Mouse (Mus musculus): Measurements from ENCODE around the gene Rgl3. TPM values are rescaled to one million over a fixed set of nuclear protein-coding genes. Genes with fewer than 3 reads are reported as not detected.
A peak's percentile ranks its signal among the peaks of the same experiment; 100 is the strongest.

Rgl3 gene
- total RNA-seq, 2 experiments from 2014 or later = not detected

- no peak for ATAC-seq (replicated peaks; ENCODE audit: low FRiP score, poor library complexity, severe bottlenecking)
Measured at GRCm38 (mm10) chr9:21926155-21926554, 63.1 kb downstream of the Rgl3 start.

- no peak for ATAC-seq (replicated peaks; ENCODE audit: low FRiP score, poor library complexity, severe bottlenecking)
Measured at GRCm38 (mm10) chr9:21925506-21925905, 63.7 kb downstream of the Rgl3 start.

- no peak for ATAC-seq (replicated peaks; ENCODE audit: low FRiP score, poor library complexity, severe bottlenecking)
Measured at GRCm38 (mm10) chr9:21925034-21925433, 64.2 kb downstream of the Rgl3 start.

GRCm38 (mm10) chr9:21924099-21924493 lies 65.2 kb downstream of the Rgl3 start:
- ATAC-seq (replicated peaks; ENCODE audit: low FRiP score, poor library complexity, severe bottlenecking) = peak; percentile 83

GRCm38 (mm10) chr9:21923490-21924098 lies 65.7 kb downstream of the Rgl3 start:
- peak; percentile 33; the same call in 1 of the 2 replicates for ATAC-seq (replicated peaks; ENCODE audit: low FRiP score, poor library complexity, severe bottlenecking)

- ATAC-seq (replicated peaks; ENCODE audit: low FRiP score, poor library complexity, severe bottlenecking) = no peak
Measured at GRCm38 (mm10) chr9:21923036-21923435, 66.2 kb downstream of the Rgl3 start.

Other genes starting within 250 kb of the Rgl3 start
- gene Spc24, start 229.1 kb downstream of the Rgl3 start, total RNA-seq (2015; ENCODE audit: low replicate concordance) = 40.7 and 50.7 TPM in 2 replicates
- gene Spc24, start 229.1 kb downstream of the Rgl3 start, total RNA-seq (2017; ENCODE audit: low replicate concordance) = 68.7 and 98.2 TPM in 2 replicates
- not detected in 2 replicates for gene Kank2, start 190.7 kb downstream of the Rgl3 start, total RNA-seq (2015; ENCODE audit: low replicate concordance)
- 0.51 TPM in 1 of 2 replicates, not detected in the other for gene Kank2, start 190.7 kb downstream of the Rgl3 start, total RNA-seq (2017; ENCODE audit: low replicate concordance)
- gene Angptl8, start 153.9 kb downstream of the Rgl3 start, total RNA-seq (2015; ENCODE audit: low replicate concordance) = not detected in 2 replicates
- gene Angptl8, start 153.9 kb downstream of the Rgl3 start, total RNA-seq (2017; ENCODE audit: low replicate concordance) = not detected in 2 replicates
- gene Dock6, start 136.8 kb downstream of the Rgl3 start, total RNA-seq (2015; ENCODE audit: low replicate concordance) = 2.9 TPM in 1 of 2 replicates, not detected in the other
- 0.26 TPM in 1 of 2 replicates, not detected in the other for gene Dock6, start 136.8 kb downstream of the Rgl3 start, total RNA-seq (2017; ENCODE audit: low replicate concordance)
- 3.8 and 7.2 TPM in 2 replicates for gene Rab3d, start 71.3 kb downstream of the Rgl3 start, total RNA-seq (2015; ENCODE audit: low replicate concordance)
- gene Rab3d, start 71.3 kb downstream of the Rgl3 start, total RNA-seq (2017; ENCODE audit: low replicate concordance) = 5.0 and 11.6 TPM in 2 replicates
- gene Ccdc159, start 62.0 kb downstream of the Rgl3 start, total RNA-seq (2015; ENCODE audit: low replicate concordance) = not detected in 2 replicates
- gene Ccdc159, start 62.0 kb downstream of the Rgl3 start, total RNA-seq (2017; ENCODE audit: low replicate concordance) = not detected in 2 replicates
- 13.8 TPM in 1 of 2 replicates, not detected in the other for gene Tmem205, start 61.9 kb downstream of the Rgl3 start, total RNA-seq (2015; ENCODE audit: low replicate concordance)
- not detected in 2 replicates for gene Tmem205, start 61.9 kb downstream of the Rgl3 start, total RNA-seq (2017; ENCODE audit: low replicate concordance)
- 1.3 TPM in 1 of 2 replicates, not detected in the other for gene Plppr2, start 52.4 kb downstream of the Rgl3 start, total RNA-seq (2015; ENCODE audit: low replicate concordance)
- gene Plppr2, start 52.4 kb downstream of the Rgl3 start, total RNA-seq (2017; ENCODE audit: low replicate concordance) = not detected in 2 replicates
- gene Swsap1, start 33.7 kb downstream of the Rgl3 start, total RNA-seq (2015; ENCODE audit: low replicate concordance) = 0.42 and 3.2 TPM in 2 replicates
- gene Swsap1, start 33.7 kb downstream of the Rgl3 start, total RNA-seq (2017; ENCODE audit: low replicate concordance) = 0.51 TPM in 1 of 2 replicates, not detected in the other
- 244 and 249 TPM in 2 replicates for gene Epor, start 25.9 kb downstream of the Rgl3 start, total RNA-seq (2015; ENCODE audit: low replicate concordance)
- gene Epor, start 25.9 kb downstream of the Rgl3 start, total RNA-seq (2017; ENCODE audit: low replicate concordance) = 188 and 199 TPM in 2 replicates
- not detected in 2 replicates for gene Ccdc151, start 13.2 kb upstream of the Rgl3 start, total RNA-seq (2015; ENCODE audit: low replicate concordance)
- not detected in 2 replicates for gene Ccdc151, start 13.2 kb upstream of the Rgl3 start, total RNA-seq (2017; ENCODE audit: low replicate concordance)
- 27.0 and 27.7 TPM in 2 replicates for gene Prkcsh, start 13.4 kb upstream of the Rgl3 start, total RNA-seq (2015; ENCODE audit: low replicate concordance)
- 41.6 and 62.9 TPM in 2 replicates for gene Prkcsh, start 13.4 kb upstream of the Rgl3 start, total RNA-seq (2017; ENCODE audit: low replicate concordance)
- not detected in 2 replicates for gene Elavl3, start 62.6 kb upstream of the Rgl3 start, total RNA-seq (2015; ENCODE audit: low replicate concordance)
- gene Elavl3, start 62.6 kb upstream of the Rgl3 start, total RNA-seq (2017; ENCODE audit: low replicate concordance) = not detected in 2 replicates
- gene Gm49318, start 81.8 kb upstream of the Rgl3 start, total RNA-seq (2015; ENCODE audit: low replicate concordance) = not detected in 2 replicates
- gene Gm49318, start 81.8 kb upstream of the Rgl3 start, total RNA-seq (2017; ENCODE audit: low replicate concordance) = not detected in 2 replicates
- gene Zfp653, start 81.9 kb upstream of the Rgl3 start, total RNA-seq (2015; ENCODE audit: low replicate concordance) = 2.1 and 6.1 TPM in 2 replicates
- gene Zfp653, start 81.9 kb upstream of the Rgl3 start, total RNA-seq (2017; ENCODE audit: low replicate concordance) = 6.0 and 11.2 TPM in 2 replicates
- 3.4 TPM in 1 of 2 replicates, not detected in the other for gene Ecsit, start 96.0 kb upstream of the Rgl3 start, total RNA-seq (2015; ENCODE audit: low replicate concordance)
- gene Ecsit, start 96.0 kb upstream of the Rgl3 start, total RNA-seq (2017; ENCODE audit: low replicate concordance) = 2.0 and 4.9 TPM in 2 replicates
- not detected in 2 replicates for gene Cnn1, start 109.8 kb upstream of the Rgl3 start, total RNA-seq (2015; ENCODE audit: low replicate concordance)
- not detected in 2 replicates for gene Cnn1, start 109.8 kb upstream of the Rgl3 start, total RNA-seq (2017; ENCODE audit: low replicate concordance)
- gene Elof1, start 127.7 kb upstream of the Rgl3 start, total RNA-seq (2015; ENCODE audit: low replicate concordance) = 70.8 and 101 TPM in 2 replicates
- 21.3 and 26.2 TPM in 2 replicates for gene Elof1, start 127.7 kb upstream of the Rgl3 start, total RNA-seq (2017; ENCODE audit: low replicate concordance)
- 98.5 and 142 TPM in 2 replicates for gene Acp5, start 146.3 kb upstream of the Rgl3 start, total RNA-seq (2015; ENCODE audit: low replicate concordance)
- gene Acp5, start 146.3 kb upstream of the Rgl3 start, total RNA-seq (2017; ENCODE audit: low replicate concordance) = 95.8 and 125 TPM in 2 replicates
- gene Pigyl, start 167.4 kb upstream of the Rgl3 start, total RNA-seq (2015; ENCODE audit: low replicate concordance) = 2.9 and 29.9 TPM in 2 replicates
- 6.8 and 29.6 TPM in 2 replicates for gene Pigyl, start 167.4 kb upstream of the Rgl3 start, total RNA-seq (2017; ENCODE audit: low replicate concordance)
- not detected in 2 replicates for gene Zfp872, start 198.6 kb upstream of the Rgl3 start, total RNA-seq (2015; ENCODE audit: low replicate concordance)
- gene Zfp872, start 198.6 kb upstream of the Rgl3 start, total RNA-seq (2017; ENCODE audit: low replicate concordance) = not detected in 2 replicates
- 12.3 and 15.5 TPM in 2 replicates for gene Zfp809, start 236.3 kb upstream of the Rgl3 start, total RNA-seq (2015; ENCODE audit: low replicate concordance)
- gene Zfp809, start 236.3 kb upstream of the Rgl3 start, total RNA-seq (2017; ENCODE audit: low replicate concordance) = 14.1 and 20.1 TPM in 2 replicates

Data from erythroid progenitor cell, adult 5-6 weeks (primary cell).